8 mouse cellular contexts compared by ENCODE assay signal in the genomic region with DNA sequence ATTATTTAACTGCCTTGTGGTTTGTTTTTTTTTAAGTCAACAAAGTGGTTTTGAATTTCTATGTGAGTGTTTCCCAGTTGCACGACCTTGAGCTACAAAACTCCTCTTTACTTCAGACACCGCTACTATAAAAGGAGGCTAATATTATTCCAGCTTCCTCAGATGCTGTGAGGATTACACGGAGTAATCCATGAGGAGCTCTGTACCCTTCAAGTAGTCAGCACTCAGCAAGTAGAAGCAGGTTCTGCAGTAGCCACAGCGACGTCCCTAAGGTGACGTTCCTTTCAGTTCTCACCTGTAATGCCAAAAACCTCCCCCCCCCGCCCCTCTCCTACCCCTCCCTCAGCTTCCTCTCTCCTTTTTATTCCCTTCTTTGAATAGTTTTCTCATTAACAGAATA. TPM values are rescaled to one million over a fixed set of nuclear protein-coding genes. Genes with fewer than 3 reads are reported as not detected.
DNase-seq lines count a peak whose midpoint lies in the region; ATAC-seq and TF ChIP-seq lines count a peak whose summit lies in the region.

No protein-coding gene starts in this region.

- no peak overlapping the region for H3K27ac ChIP-seq in gastrocnemius, adult 2 months
- no peak overlapping the region for H3K27ac ChIP-seq in CH12.LX (ENCODE audit: insufficient read depth, low read depth)
- H3K27ac ChIP-seq in forebrain, postnatal 0 days (ENCODE audit: low read depth, low read length), result no peak overlapping the region
- H3K27ac ChIP-seq in liver, embryonic 14.5 days, result no peak overlapping the region

- no peak for DNase-seq in gastrocnemius, adult 2 months
- DNase-seq in gastrocnemius, adult 18-20 months (ENCODE audit: low spot score), result no peak
- DNase-seq in CH12.LX (ENCODE audit: extremely low read depth) (no peak), adipocyte (ENCODE audit: low spot score) (no peak)
- DNase-seq in forebrain, postnatal 0 days, result no peak
- DNase-seq in liver, embryonic 14.5 days (ENCODE audit: low read depth in 3 of 3, low spot score in 3 of 3), result no peak
- DNase-seq in thymus, postnatal 10 days (ENCODE audit: low spot score in 2 of 2), result no peak
- no peak for DNase-seq in cerebellum, postnatal 25 days

- TF ChIP-seq EP300 in CH12.LX (IDR thresholded peaks at IDR 0.05; ENCODE audit: low read length), result no peak
- TF ChIP-seq EP300 in liver, embryonic 14.5 days (IDR thresholded peaks at IDR 0.05; ENCODE audit: low read depth), result no peak

- H3K36me3 ChIP-seq in CH12.LX (replicated peaks in 1 of 2; ENCODE audit: control insufficient read depth in 1 of 2, insufficient read depth in 1 of 2, low read length in 1 of 2), result peaks cover 6 to 21% of the 10 kb centered on the region in 2 experiments
- no peaks in the 10 kb centered on the region for H3K36me3 ChIP-seq in forebrain, postnatal 0 days (ENCODE audit: insufficient read depth)
- no peaks in the 10 kb centered on the region for H3K36me3 ChIP-seq in liver, embryonic 14.5 days (replicated peaks; ENCODE audit: control insufficient read depth, insufficient read depth, low read depth)

- H3K9me3 ChIP-seq in CH12.LX (replicated peaks; ENCODE audit: low read length), result no peaks in the 10 kb centered on the region
- no peaks in the 10 kb centered on the region for H3K9me3 ChIP-seq in forebrain, postnatal 0 days (ENCODE audit: low read length)
- no peaks in the 10 kb centered on the region for H3K9me3 ChIP-seq in liver, embryonic 14.5 days (ENCODE audit: control insufficient read depth, low read length)

- dilution Hi-C loops in CH12.LX (cut with MboI; ENCODE audit: extremely low pct_ligation_motif_present, extremely low pct_unique_long_range_greater_than_20kb, low sequenced_read_pairs), result no loop called here

- peak overlapping the region; percentile 85 for H3K4me3 ChIP-seq in gastrocnemius, adult 2 months
- peak overlapping the region in 2 of 3 experiments; percentile 94 to 100 for H3K4me3 ChIP-seq in CH12.LX (replicated peaks in 1 of 3; ENCODE audit: low read depth in 2 of 3, low read length in 2 of 3, poor library complexity in 1 of 3)
- peak overlapping the region; percentile 82 for H3K4me3 ChIP-seq in forebrain, postnatal 0 days (ENCODE audit: low read depth, low read length)
- peak overlapping the region in 1 of 2 experiments; percentile 95; a peak in 2 of 4 replicates for H3K4me3 ChIP-seq in liver, embryonic 14.5 days (ENCODE audit: insufficient read depth in 1 of 2, low read depth in 2 of 2, low read length in 2 of 2)

- H3K27me3 ChIP-seq in CH12.LX (replicated peaks), result no peaks in the 10 kb centered on the region
- no peaks in the 10 kb centered on the region for H3K27me3 ChIP-seq in forebrain, postnatal 0 days (ENCODE audit: insufficient read depth, low read length)
- H3K27me3 ChIP-seq in liver, embryonic 14.5 days (ENCODE audit: control insufficient read depth, insufficient read depth, low read length), result no peaks in the 10 kb centered on the region

- TF ChIP-seq POLR2A in CH12.LX (IDR thresholded peaks at IDR 0.05; ENCODE audit: low read depth, low read length), result no peak

- TF ChIP-seq RAD21 in CH12.LX (IDR thresholded peaks at IDR 0.05; ENCODE audit: low read depth, low read length), result no peak

- H3K79me2 ChIP-seq in CH12.LX (replicated peaks; ENCODE audit: control insufficient read depth, extremely low read depth, insufficient read depth, poor library complexity, severe bottlenecking), result peaks cover 14% of the 10 kb centered on the region; the same call in 1 of the 2 replicates

- intact Hi-C loops in gastrocnemius, adult 2 months (cut with DNase I), result no loop called here

- peak overlapping the region; percentile 84 for H3K4me2 ChIP-seq in CH12.LX (ENCODE audit: insufficient read depth, low read depth, poor library complexity, severe bottlenecking)
- peak overlapping the region; percentile 98 for H3K4me2 ChIP-seq in forebrain, postnatal 0 days (ENCODE audit: low read depth)
- H3K4me2 ChIP-seq in liver, embryonic 14.5 days (ENCODE audit: low read depth), result peak overlapping the region; percentile 81

- peaks cover 7 to 24% of the 10 kb centered on the region in 2 experiments for H3K4me1 ChIP-seq in CH12.LX (ENCODE audit: control insufficient read depth in 1 of 2, insufficient read depth in 2 of 2)
- no peaks in the 10 kb centered on the region for H3K4me1 ChIP-seq in forebrain, postnatal 0 days (ENCODE audit: insufficient read depth)
- H3K4me1 ChIP-seq in liver, embryonic 14.5 days (replicated peaks; ENCODE audit: control insufficient read depth in 2 of 2, insufficient read depth in 2 of 2, low read length in 1 of 2), result peaks cover 9% of the 10 kb centered on the region in 2 experiments; a peak in 3 of 4 replicates

- TF ChIP-seq CTCF in gastrocnemius, adult 2 months (IDR thresholded peaks at IDR 0.05), result no peak
- TF ChIP-seq CTCF in CH12.LX (conservative IDR thresholded peaks at IDR 0.05 in 1 of 2, IDR thresholded peaks at IDR 0.05 in 1 of 2; ENCODE audit: low read depth in 2 of 2, low read length in 2 of 2), result no peak
- TF ChIP-seq CTCF in forebrain, postnatal 0 days (IDR thresholded peaks at IDR 0.05; ENCODE audit: low read depth), result no peak
- TF ChIP-seq CTCF in liver, embryonic 14.5 days (IDR thresholded peaks at IDR 0.05; ENCODE audit: low read depth), result no peak

- in situ Hi-C loops in CH12.LX (cut with MboI; ENCODE audit: low pct_ligation_motif_present, low pct_unique_long_range_greater_than_20kb, low sequenced_read_pairs), result no loop called here

- no peak overlapping the region; the same call in 1 of the 2 replicates for H3K9ac ChIP-seq in CH12.LX (ENCODE audit: insufficient read depth, low read depth)
- H3K9ac ChIP-seq in forebrain, postnatal 0 days, result no peak overlapping the region
- H3K9ac ChIP-seq in liver, embryonic 14.5 days (replicated peaks), result no peak overlapping the region

- 9% methylated on average over 7 of the region's 7 CpGs for WGBS in forebrain, postnatal 0 days
- 7% methylated on average over 7 of the region's 7 CpGs for WGBS in liver, embryonic 14.5 days (ENCODE audit: insufficient replicate concordance)

- ATAC-seq in forebrain, postnatal 0 days, result no peak
- ATAC-seq in liver, embryonic 14.5 days (ENCODE audit: insufficient read depth), result no peak

TF ChIP-seq in CH12.LX, 34 proteins besides CTCF, POLR2A, EP300 and RAD21:
- no peak for TF ChIP-seq ZNF384 (IDR thresholded peaks at IDR 0.05; ENCODE audit: low read depth, low read length)
- TF ChIP-seq ETS1 (conservative IDR thresholded peaks at IDR 0.05; ENCODE audit: low read depth, low read length), result no peak
- TF ChIP-seq JUN (IDR thresholded peaks at IDR 0.05; ENCODE audit: insufficient read depth, low read depth, low read length), result no peak
- TF ChIP-seq ZKSCAN1 (IDR thresholded peaks at IDR 0.05; ENCODE audit: borderline replicate concordance, low read depth, low read length), result no peak
- no peak for TF ChIP-seq MAFK (IDR thresholded peaks at IDR 0.05; ENCODE audit: insufficient replicate concordance, low read length)
- no peak for TF ChIP-seq CHD1 (IDR thresholded peaks at IDR 0.05; ENCODE audit: low read depth, low read length)
- no peak for TF ChIP-seq NRF1 (IDR thresholded peaks at IDR 0.05; ENCODE audit: low read depth, low read length)
- TF ChIP-seq ELF1 (IDR thresholded peaks at IDR 0.05; ENCODE audit: low read depth, low read length), result no peak
- TF ChIP-seq IRF4 (IDR thresholded peaks at IDR 0.05; ENCODE audit: low read depth, low read length), result no peak

RNA-seq across cellular contexts. Expression of gene Shq1, which starts 0.4 kb away (rescaled TPM):
- 1 to 10 TPM; 1.9 TPM for total RNA-seq in gastrocnemius, adult 2 months (2021)
- 1 to 10 TPM; 1.5 to 2.3 TPM for total RNA-seq in gastrocnemius, adult 18-20 months (2021)
- total RNA-seq in CH12.LX (2012; rRNA removed), result 26.6 and 30.4 TPM in 2 replicates
- total RNA-seq in CH12.LX (2014; rRNA removed), result 32.3 and 32.9 TPM in 2 replicates
- 30.2 and 32.3 TPM in 2 replicates for polyA plus RNA-seq in CH12.LX (2012; ENCODE audit: insufficient read length, low read depth)
- 4.6 and 6.2 TPM in 2 replicates for total RNA-seq in forebrain, postnatal 0 days (2014; rRNA removed)
- 5.2 and 5.9 TPM in 2 replicates for polyA plus RNA-seq in forebrain, postnatal 0 days (2015; fragmentation: Nextera tagmentation; extraction: Ambion mirVana)
- 5.2 and 5.8 TPM in 2 replicates for polyA plus RNA-seq in liver, embryonic 14.5 days (2012; rRNA removed)
- polyA plus RNA-seq in liver, embryonic 14.5 days (2014; fragmentation: Nextera tagmentation; extraction: Ambion mirVana), result 8.7 and 10.6 TPM in 2 replicates

RNA-seq across cellular contexts. Expression of gene Gxylt2, which starts 33.1 kb away (rescaled TPM):
- under 1 TPM; 0.66 to 0.67 TPM for total RNA-seq in gastrocnemius, adult 2 months (2021)
- total RNA-seq in gastrocnemius, adult 18-20 months (2021), result under 1 TPM; 0.32 to 0.66 TPM
- 0.08 TPM in 1 of 2 replicates, not detected in the other for total RNA-seq in CH12.LX (2012; rRNA removed)
- total RNA-seq in CH12.LX (2014; rRNA removed), result 0.03 TPM in 1 of 2 replicates, not detected in the other
- not detected in 2 replicates for polyA plus RNA-seq in CH12.LX (2012; ENCODE audit: insufficient read length, low read depth)
- total RNA-seq in forebrain, postnatal 0 days (2014; rRNA removed), result 1.3 and 2.9 TPM in 2 replicates
- polyA plus RNA-seq in forebrain, postnatal 0 days (2015; fragmentation: Nextera tagmentation; extraction: Ambion mirVana), result 1.1 and 1.8 TPM in 2 replicates
- polyA plus RNA-seq in liver, embryonic 14.5 days (2012; rRNA removed), result 0.01 and 0.04 TPM in 2 replicates
- not detected in 2 replicates for polyA plus RNA-seq in liver, embryonic 14.5 days (2014; fragmentation: Nextera tagmentation; extraction: Ambion mirVana)
